Mouse (Mus musculus) heart, embryonic 12.5 days (tissue): Measurements from ENCODE around the gene Kcnk1. TPM values are rescaled to one million over a fixed set of nuclear protein-coding genes. Genes with fewer than 3 reads are reported as not detected.

Source experiments
- polyA plus RNA-seq: library from polyadenylated mRNA; unstranded; fragments of >200 nt; fragmentation: Nextera tagmentation; extraction: Ambion mirVana; gene quantifications from 2 replicates; pipeline ENCODE4 v1.2.1, GENCODE M21; 2016

The Kcnk1 gene
- polyA plus RNA-seq, 1 experiment from 2014 or later, result 2.6 TPM

Other genes starting within 250 kb of the Kcnk1 start
- 0.08 and 0.10 TPM in 2 replicates for gene Pcnx2, start 96.9 kb upstream of the Kcnk1 start, polyA plus RNA-seq
- 0.09 and 0.13 TPM in 2 replicates for gene Map3k21, start 84.7 kb upstream of the Kcnk1 start, polyA plus RNA-seq